Mouse (Mus musculus) cerebellum, adult 2 months (tissue): ENCODE measurements around the gene Zbtb7a. TPM values are rescaled to one million over a fixed set of nuclear protein-coding genes. Genes with fewer than 3 reads are reported as not detected.

Experiments used
- DNase-seq, 2 experiments: peaks; one replicate each; pipeline ENCODE4 v3.0.0; 2021
- H3K27ac ChIP-seq: fragments of 200-500 bp; 2 replicates; pipeline ENCODE4 v1.5.1; 2012; ENCODE audit warnings: low read length, control low read depth, inconsistent platforms; ENCODE audit not compliant: insufficient read depth
- H3K27me3 ChIP-seq: fragments of 200-500 bp; 2 replicates; pipeline ENCODE4 v1.6.1; 2012; ENCODE audit warnings: inconsistent platforms, mild to moderate bottlenecking, low read length, moderate library complexity; ENCODE audit not compliant: control insufficient read depth, insufficient read depth
- H3K4me1 ChIP-seq: fragments of 200-500 bp; 2 replicates; pipeline ENCODE4 v1.6.1; 2011; ENCODE audit warnings: low read length; ENCODE audit not compliant: control insufficient read depth, insufficient read depth
- H3K4me3 ChIP-seq: fragments of 200-500 bp; replicated peaks from 2 replicates; pipeline ENCODE3; 2011; ENCODE audit warnings: mild to moderate bottlenecking, low read depth, low read length, control low read depth; ENCODE audit not compliant: insufficient read depth
- CTCF ChIP-seq: fragments of 200-500 bp; IDR thresholded peaks from 2 replicates; pipeline ENCODE4 v1.5.1; 2011; ENCODE audit warnings: low read depth, mild to moderate bottlenecking, control low read depth, low read length, moderate library complexity, borderline replicate concordance; ENCODE audit not compliant: insufficient read depth
- POLR2A ChIP-seq: fragments of 200-500 bp; IDR thresholded peaks from 2 replicates; pipeline ENCODE4 v1.6.1; 2011; ENCODE audit warnings: low read length, control low read depth, borderline replicate concordance; ENCODE audit not compliant: insufficient read depth
- WGBS: fragments of 180-500 bp; shearing (Covaris S2); methylation state at CpG from one replicate; pipeline ENCODE4 v1.1.7; 2018; 5-methylcytosine and 5-hydroxymethylcytosine counted together
- polyA plus RNA-seq: library from polyadenylated mRNA; depleted of rRNA; stranded (reverse); fragments of >200 nt; gene quantifications from 2 replicates; pipeline ENCODE4 v1.2.3, GENCODE M21; 2012

The Zbtb7a gene
- polyA plus RNA-seq, 1 experiment = 62.9 TPM

DNA sequence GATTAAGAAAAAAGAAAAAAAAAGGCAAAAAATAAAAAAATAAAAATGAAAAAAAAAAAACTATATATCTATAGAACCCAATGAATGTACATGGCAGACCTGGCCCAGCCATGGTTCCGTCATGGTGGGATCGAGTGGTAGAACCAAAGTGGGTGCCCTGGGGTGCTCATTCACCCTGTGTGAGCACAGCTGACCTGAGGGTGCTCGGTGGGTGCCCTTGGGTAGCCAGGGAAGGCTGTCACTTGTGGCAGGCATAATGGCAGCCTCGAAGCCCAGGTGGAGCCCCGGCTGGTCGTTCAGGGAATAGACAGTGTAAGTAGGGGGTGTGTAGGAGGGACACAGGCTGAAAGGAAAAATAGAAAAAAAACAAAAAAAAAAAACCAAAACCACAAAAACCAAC, 16.2 kb downstream of the Zbtb7a start:
- 52% methylated on average over 6 of the region's 6 CpGs for whole genome bisulfite sequencing
- no peak for DNase-seq
- Histone ChIP-seq H3K4me3 (no peak overlapping the region), H3K4me1 (0 out of 2 replicates have a peak, but pooled peaks cover 8% of the 10 kb centered on the region), H3K27me3 (no peaks in the 10 kb centered on the region), H3K27ac (no peak overlapping the region)
- TF ChIP-seq CTCF (no peak), POLR2A (no peak)

DNA sequence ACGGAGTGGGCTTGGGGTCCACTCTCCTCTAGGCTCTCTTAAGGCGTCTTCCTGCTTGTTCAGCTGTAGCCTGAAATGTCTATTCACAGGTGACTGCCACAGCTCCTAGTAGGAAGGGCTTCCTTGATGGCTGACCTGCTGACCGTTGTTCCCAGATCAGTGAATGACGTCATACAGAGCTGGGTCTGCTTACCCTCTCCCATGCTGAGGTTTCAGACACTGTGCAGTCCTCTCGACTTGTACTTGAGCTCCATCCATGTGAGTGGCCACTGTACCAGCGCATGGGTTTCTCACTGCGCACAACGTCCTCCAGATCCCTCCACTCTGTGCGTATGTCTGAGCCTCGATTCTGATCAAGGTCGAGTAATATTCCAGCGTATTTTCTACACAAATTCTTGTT, 17.6 kb downstream of the Zbtb7a start:
- no peak for DNase-seq
- H3K4me1 ChIP-seq = 0 out of 2 replicates have a peak, but pooled peaks cover 4% of the 10 kb centered on the region
- H3K4me3 ChIP-seq = no peak overlapping the region
- TF ChIP-seq CTCF (no peak), POLR2A (no peak)
- H3K27me3 ChIP-seq = no peaks in the 10 kb centered on the region
- WGBS = 54% methylated on average over 12 of the region's 12 CpGs
- H3K27ac ChIP-seq = no peak overlapping the region

DNA sequence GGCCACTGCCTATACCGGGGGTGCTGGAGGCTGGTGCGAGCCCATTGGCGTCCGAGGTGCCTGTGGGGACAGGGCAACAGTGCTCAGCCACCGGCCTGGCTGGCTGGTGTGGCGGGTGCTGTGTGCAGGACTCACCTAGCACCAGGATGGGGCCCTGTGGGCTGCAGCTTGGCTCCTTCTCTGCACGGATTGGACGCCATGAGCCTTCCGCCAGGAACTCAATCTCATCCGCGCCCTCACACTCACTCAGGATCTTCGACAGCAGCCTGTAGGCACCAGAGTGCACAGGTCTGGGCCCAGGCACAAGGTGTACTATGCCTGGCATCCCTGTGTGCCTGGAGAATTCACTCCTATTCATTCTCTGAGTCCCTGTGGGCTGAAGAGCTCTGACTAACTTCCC, 19.3 kb downstream of the Zbtb7a start:
- 86% methylated on average over 12 of the region's 12 CpGs for WGBS
- Histone ChIP-seq H3K4me3 (no peak overlapping the region), H3K4me1 (0 out of 2 replicates have a peak, but pooled peaks cover 4% of the 10 kb centered on the region), H3K27me3 (no peaks in the 10 kb centered on the region), H3K27ac (no peak overlapping the region)
- no peak for TF ChIP-seq CTCF
- no peak for TF ChIP-seq POLR2A
- DNase-seq = no peak

DNA sequence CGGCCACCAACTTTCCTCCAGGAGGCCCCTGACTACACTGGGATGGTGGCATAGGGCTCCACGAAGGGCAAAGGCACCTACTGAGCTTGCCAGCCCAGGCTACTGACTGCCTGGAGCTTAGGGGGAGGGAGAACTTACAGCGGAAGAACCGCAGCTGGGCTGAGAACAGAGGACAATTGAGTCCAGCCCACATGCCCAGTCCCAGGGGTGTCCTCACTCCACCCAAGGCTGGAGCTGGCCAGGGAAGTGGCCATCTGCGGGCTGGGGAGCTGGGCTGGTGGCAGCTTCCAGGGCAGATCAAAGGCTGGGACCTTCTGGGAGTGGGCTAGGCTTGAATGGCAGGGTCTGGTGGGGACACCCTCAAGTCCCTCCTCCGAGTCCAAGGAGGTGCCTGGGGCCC, 19.7 kb downstream of the Zbtb7a start:
- Histone ChIP-seq H3K27ac (peak overlapping the region; percentile 60; the same call in 1 of the 2 replicates), H3K4me3 (no peak overlapping the region), H3K27me3 (no peaks in the 10 kb centered on the region), H3K4me1 (peaks cover 6% of the 10 kb centered on the region)
- WGBS = 46% methylated on average over 6 of the region's 6 CpGs
- DNase-seq = no peak
- no peak for TF ChIP-seq CTCF

DNA sequence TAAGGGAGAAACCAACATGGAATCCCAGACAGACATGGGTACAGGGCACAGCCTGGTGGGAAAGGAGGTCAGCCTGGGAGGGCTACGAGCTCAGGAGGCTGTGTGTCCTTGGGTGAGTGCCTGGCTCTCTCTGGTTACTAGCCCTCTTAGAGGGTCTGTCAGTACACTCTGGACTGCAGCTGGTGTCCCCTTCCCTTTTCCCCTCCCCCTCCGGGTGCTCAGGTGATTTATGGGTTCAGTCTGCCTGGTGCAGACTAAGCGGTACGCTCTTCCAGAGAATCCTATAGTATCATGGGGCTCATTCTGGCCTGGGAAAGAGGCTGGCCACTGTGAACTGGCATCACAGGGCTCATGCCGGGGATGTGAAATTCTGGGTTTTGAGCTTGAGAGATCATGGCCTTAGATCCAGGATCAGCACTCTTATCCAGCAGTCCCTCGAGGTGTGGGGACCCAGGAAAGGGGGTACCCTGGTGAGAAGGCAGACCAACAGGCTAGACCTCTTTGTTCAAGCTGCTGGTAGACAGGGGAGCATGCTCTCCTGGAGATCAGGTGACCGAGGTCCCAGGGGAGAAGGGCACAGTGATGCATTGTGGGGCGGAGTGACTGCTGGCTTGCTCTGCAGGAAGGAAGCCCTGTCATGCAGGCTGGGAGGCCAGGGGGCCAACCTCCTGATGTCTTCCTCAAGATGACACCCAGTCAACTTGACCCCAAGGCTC, 26.7 kb downstream of the Zbtb7a start:
- Histone ChIP-seq H3K27ac (no peak overlapping the region), H3K27me3 (no peaks in the 10 kb centered on the region), H3K4me3 (no peak overlapping the region), H3K4me1 (peaks cover 51% of the 10 kb centered on the region)
- TF ChIP-seq CTCF = no peak
- no peak for TF ChIP-seq POLR2A
- no peak for DNase-seq
- WGBS = 83% methylated on average over 8 of the region's 8 CpGs

DNA sequence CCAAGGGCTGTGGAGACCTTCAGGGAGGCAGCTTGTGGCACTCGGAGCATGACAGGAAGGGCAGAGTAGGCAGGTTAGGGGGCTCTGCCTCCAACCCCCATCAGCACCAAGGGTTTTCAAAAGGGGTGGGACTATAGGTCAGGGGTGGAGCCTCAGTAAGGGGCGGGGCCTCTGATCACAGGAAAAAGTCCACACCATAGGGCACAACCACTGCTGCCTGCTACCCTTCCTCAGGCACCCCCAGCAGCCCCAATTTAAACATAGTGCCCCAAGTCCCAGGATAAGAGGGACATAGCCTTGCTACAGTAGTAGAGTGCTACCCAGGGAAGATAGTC, 27.3 kb downstream of the Zbtb7a start:
- WGBS = 65% methylated on average over 2 of the region's 2 CpGs
- TF ChIP-seq CTCF (no peak), POLR2A (no peak)
- H3K4me3 ChIP-seq = no peak overlapping the region
- H3K27me3 ChIP-seq = no peaks in the 10 kb centered on the region
- peaks cover 51% of the 10 kb centered on the region for H3K4me1 ChIP-seq
- H3K27ac ChIP-seq = no peak overlapping the region
- no peak for DNase-seq

DNA sequence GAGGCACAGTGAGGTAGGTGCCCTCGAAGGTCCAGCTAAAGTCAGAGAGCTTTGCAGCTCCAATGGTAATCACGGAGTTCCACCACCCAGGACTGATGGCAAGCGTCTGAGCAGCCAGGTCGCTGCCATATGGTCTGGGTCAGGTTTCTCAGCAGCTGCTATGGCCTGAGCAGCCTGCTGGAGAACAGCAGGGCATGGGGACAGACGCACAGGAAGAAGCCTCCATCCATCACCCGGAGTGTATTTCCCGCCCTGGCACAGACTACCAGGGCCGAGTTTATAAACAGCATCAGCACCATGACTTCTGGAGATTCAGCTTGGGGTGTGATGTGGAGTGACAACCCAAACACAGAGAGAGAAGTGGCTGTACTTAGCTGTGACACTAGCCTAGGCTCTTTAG, 30.1 kb downstream of the Zbtb7a start:
- DNase-seq = peak; percentile 75 to 82
- Histone ChIP-seq H3K4me1 (peaks cover 46% of the 10 kb centered on the region), H3K27me3 (no peaks in the 10 kb centered on the region), H3K27ac (peak overlapping the region; percentile 85), H3K4me3 (peak overlapping the region; percentile 17)
- 9% methylated on average over 8 of the region's 8 CpGs for WGBS
- TF ChIP-seq POLR2A (no peak), CTCF (no peak)

DNA sequence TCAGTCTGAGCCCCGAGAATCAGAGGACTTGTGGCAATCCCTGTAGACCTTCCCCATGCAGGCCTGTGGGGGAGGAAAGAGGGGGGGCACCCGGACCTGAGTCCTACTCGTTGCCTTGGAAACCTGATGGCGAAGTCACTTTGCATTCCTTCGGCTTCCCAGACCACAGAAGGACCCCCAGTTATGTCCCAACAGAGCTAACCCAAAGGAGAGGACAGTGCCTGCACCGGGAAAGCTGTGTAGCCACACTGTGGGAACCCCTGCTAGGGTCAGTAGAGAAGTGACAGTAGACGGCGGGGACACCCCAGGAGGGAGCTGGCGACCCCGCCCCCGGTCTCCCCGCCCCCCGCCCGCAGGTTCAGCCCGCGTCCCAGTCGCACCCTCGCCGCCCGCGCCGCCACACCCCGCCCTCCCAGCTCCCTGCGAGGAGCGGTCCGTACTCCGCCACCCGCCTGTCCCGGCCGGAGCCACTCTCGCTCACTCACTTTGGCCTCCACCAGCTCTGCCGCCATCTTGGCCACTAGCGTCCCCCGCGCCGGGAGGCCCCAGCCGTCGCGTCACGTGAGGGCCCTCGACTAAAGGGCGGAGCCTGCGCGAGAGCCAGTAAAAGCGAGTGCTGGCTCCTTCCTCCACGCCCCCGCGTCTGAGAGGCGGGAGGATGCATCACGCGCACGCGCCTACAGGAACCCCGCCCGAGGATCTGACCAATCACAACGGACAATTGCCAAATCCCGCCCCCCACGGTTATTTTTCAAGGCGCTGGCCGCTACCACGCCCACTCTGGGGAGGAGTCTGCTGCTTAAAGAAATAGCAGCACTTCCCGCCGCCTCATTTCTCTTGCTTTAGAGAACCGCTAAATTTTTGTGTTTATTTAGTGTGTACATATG, 32.4 kb downstream of the Zbtb7a start, which contains the start of gene Pias4:
Gene Pias4 (minus strand): TSS at position 724 of the 887 bp plus-strand sequence.
- TF ChIP-seq POLR2A (peak; percentile 88), CTCF (no peak)
- WGBS = under 1% methylated on average over 53 of the region's 64 CpGs
- Histone ChIP-seq H3K4me1 (peaks cover 30% of the 10 kb centered on the region), H3K4me3 (peak within 1 kb of the TSS; percentile 99), H3K27me3 (no peaks in the 10 kb centered on the region), H3K27ac (peak within 1 kb of the TSS; percentile 48)
- DNase-seq = peak; percentile 100
